8 mouse cellular contexts compared by ENCODE assay signal in the genomic region with DNA sequence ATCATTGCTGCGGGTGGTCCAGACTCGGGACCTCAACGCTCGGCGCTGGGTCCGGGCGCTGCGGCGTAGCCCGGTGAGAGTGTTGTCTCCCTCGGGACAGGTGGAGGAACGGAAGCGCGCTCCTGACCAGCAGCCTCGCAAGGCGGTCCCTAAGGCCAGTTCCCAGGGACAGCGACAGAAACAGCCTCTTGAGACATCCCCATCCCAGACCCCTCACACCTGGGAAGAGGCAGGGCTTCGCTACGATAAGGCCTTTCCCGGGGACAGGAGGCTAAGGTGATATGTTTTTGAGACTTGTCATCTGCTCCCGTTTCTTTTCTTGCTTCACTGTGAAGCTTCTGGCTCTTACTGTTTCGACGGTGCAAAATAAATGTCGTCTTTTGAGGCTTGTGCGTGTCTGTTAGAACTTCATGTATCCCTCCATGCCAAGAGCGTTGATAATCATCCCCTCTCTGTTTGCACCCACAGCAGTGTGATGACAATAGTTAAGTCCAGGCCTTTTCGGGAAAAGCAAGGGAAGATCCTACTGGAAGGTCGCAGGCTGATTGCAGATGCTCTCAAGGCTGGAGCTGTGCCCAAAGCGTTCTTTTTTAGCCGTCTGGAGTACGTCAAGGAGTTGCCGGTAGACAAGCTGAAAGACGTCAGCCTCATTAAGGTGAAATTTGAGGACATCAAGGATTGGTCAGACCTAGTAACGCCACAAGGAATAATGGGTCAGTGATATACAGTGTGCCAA. TPM values are rescaled to one million over a fixed set of nuclear protein-coding genes. Genes with fewer than 3 reads are reported as not detected.
A peak's percentile ranks its signal among the peaks of the same experiment; 100 is the strongest.
DNase-seq lines count a peak whose midpoint lies in the region; ATAC-seq and TF ChIP-seq lines count a peak whose summit lies in the region.
"Had no signal": no experiment of that assay in that cellular context is flagged by ENCODE, and none has a peak within 500 bp of the region (broad histone marks: within the 10 kb centered on the region; RNA-seq: fewer than 3 reads in every experiment).

No protein-coding gene starts in this region.

- no peak for TF ChIP-seq EP300 in lung, postnatal 0 days (IDR thresholded peaks at IDR 0.05)

- no peak for DNase-seq in lung, postnatal 0 days (ENCODE audit: low spot score)
- DNase-seq in lung, postnatal 25 days (ENCODE audit: low spot score) = no peak
- DNase-seq in embryonic facial prominence, embryonic 11.5 days (ENCODE audit: low spot score) = no peak
- DNase-seq in gastrocnemius, adult 8-10 months (ENCODE audit: low spot score in 2 of 2) = no peak
- DNase-seq in kidney, adult 11 months = no peak

- H3K4me1 ChIP-seq in lung, postnatal 0 days (ENCODE audit: insufficient read depth, low read depth, low read length) = no peaks in the 10 kb centered on the region
- no peaks in the 10 kb centered on the region for H3K4me1 ChIP-seq in embryonic facial prominence, embryonic 11.5 days (ENCODE audit: control insufficient read depth, insufficient read depth, low read length)
- no peaks in the 10 kb centered on the region for H3K4me1 ChIP-seq in intestine, postnatal 0 days (replicated peaks; ENCODE audit: control insufficient read depth, insufficient read depth, low read length)
- H3K4me1 ChIP-seq in neural tube, embryonic 15.5 days = peaks cover 40% of the 10 kb centered on the region

- H3K9me3 ChIP-seq in lung, postnatal 0 days (ENCODE audit: low read length) = no peaks in the 10 kb centered on the region
- H3K9me3 ChIP-seq in embryonic facial prominence, embryonic 11.5 days (replicated peaks; ENCODE audit: control insufficient read depth, low read length) = no peaks in the 10 kb centered on the region
- no peaks in the 10 kb centered on the region for H3K9me3 ChIP-seq in intestine, postnatal 0 days (ENCODE audit: control insufficient read depth)
- no peaks in the 10 kb centered on the region for H3K9me3 ChIP-seq in neural tube, embryonic 15.5 days (replicated peaks)

- H3K27ac ChIP-seq in lung, postnatal 0 days (ENCODE audit: low read length) = no peak overlapping the region
- 0 out of 2 replicates have a peak overlapping the region, but pooled peaks have one; percentile 47 for H3K27ac ChIP-seq in embryonic facial prominence, embryonic 11.5 days (replicated peaks; ENCODE audit: low read depth, low read length)
- peak overlapping the region; percentile 15; the same call in 1 of the 2 replicates for H3K27ac ChIP-seq in intestine, postnatal 0 days (ENCODE audit: low read depth, low read length)
- peak overlapping the region; percentile 90 for H3K27ac ChIP-seq in neural tube, embryonic 15.5 days (replicated peaks)

- peak overlapping the region; percentile 80 for H3K4me2 ChIP-seq in lung, postnatal 0 days (replicated peaks; ENCODE audit: low read depth, low read length)
- H3K4me2 ChIP-seq in embryonic facial prominence, embryonic 11.5 days (ENCODE audit: low read depth, low read length) = peak overlapping the region; percentile 87
- peak overlapping the region; percentile 78 for H3K4me2 ChIP-seq in intestine, postnatal 0 days (replicated peaks; ENCODE audit: low read depth)
- H3K4me2 ChIP-seq in neural tube, embryonic 15.5 days = peak overlapping the region; percentile 81

- TF ChIP-seq CTCF in lung, postnatal 0 days (IDR thresholded peaks at IDR 0.05) = no peak
- no peak for TF ChIP-seq CTCF in intestine, postnatal 0 days (IDR thresholded peaks at IDR 0.05; ENCODE audit: low read depth)

- 0 out of 2 replicates have a peak, but pooled peaks cover 9% of the 10 kb centered on the region for H3K36me3 ChIP-seq in lung, postnatal 0 days (ENCODE audit: insufficient read depth, low read length)
- H3K36me3 ChIP-seq in embryonic facial prominence, embryonic 11.5 days (replicated peaks; ENCODE audit: control insufficient read depth, insufficient read depth, low read depth, low read length) = no peaks in the 10 kb centered on the region
- H3K36me3 ChIP-seq in intestine, postnatal 0 days (ENCODE audit: control insufficient read depth, insufficient read depth) = peaks cover 23% of the 10 kb centered on the region
- H3K36me3 ChIP-seq in neural tube, embryonic 15.5 days = peaks cover 26% of the 10 kb centered on the region

- ATAC-seq in lung, postnatal 0 days = peak; percentile 46
- ATAC-seq in embryonic facial prominence, embryonic 11.5 days (replicated peaks; ENCODE audit: insufficient number of reproducible peaks, low FRiP score, low TSS enrichment, low read depth) = no peak; the same call in 1 of the 2 replicates
- ATAC-seq in intestine, postnatal 0 days = no peak; the same call in 1 of the 2 replicates
- peak; percentile 67 for ATAC-seq in neural tube, embryonic 15.5 days (ENCODE audit: low FRiP score)

- 2% methylated on average over 34 of the region's 34 CpGs for WGBS in lung, postnatal 0 days
- WGBS in embryonic facial prominence, embryonic 11.5 days = 2% methylated on average over 34 of the region's 34 CpGs
- WGBS in intestine, postnatal 0 days = 2% methylated on average over 34 of the region's 34 CpGs
- WGBS in neural tube, embryonic 15.5 days = 3% methylated on average over 34 of the region's 34 CpGs

- peak overlapping the region; percentile 65 for H3K9ac ChIP-seq in lung, postnatal 0 days (replicated peaks; ENCODE audit: low read depth)
- peak overlapping the region; percentile 78 for H3K9ac ChIP-seq in embryonic facial prominence, embryonic 11.5 days (replicated peaks; ENCODE audit: low read length)
- peak overlapping the region; percentile 79 for H3K9ac ChIP-seq in intestine, postnatal 0 days (ENCODE audit: low read depth, low read length)
- peak overlapping the region; percentile 90 for H3K9ac ChIP-seq in neural tube, embryonic 15.5 days (replicated peaks)

- no peaks in the 10 kb centered on the region for H3K27me3 ChIP-seq in lung, postnatal 0 days (replicated peaks; ENCODE audit: insufficient read depth, low read length)
- H3K27me3 ChIP-seq in embryonic facial prominence, embryonic 11.5 days (ENCODE audit: control insufficient read depth, insufficient read depth, low read length) = no peaks in the 10 kb centered on the region
- no peaks in the 10 kb centered on the region for H3K27me3 ChIP-seq in intestine, postnatal 0 days (replicated peaks; ENCODE audit: control insufficient read depth, insufficient read depth, low read length)
- H3K27me3 ChIP-seq in neural tube, embryonic 15.5 days (replicated peaks) = no peaks in the 10 kb centered on the region

- H3K4me3 ChIP-seq in lung, postnatal 0 days (ENCODE audit: low read depth, low read length) = peak overlapping the region; percentile 63
- peak overlapping the region; percentile 77 for H3K4me3 ChIP-seq in embryonic facial prominence, embryonic 11.5 days (ENCODE audit: low read depth, low read length)
- H3K4me3 ChIP-seq in intestine, postnatal 0 days (ENCODE audit: low read depth, low read length) = peak overlapping the region; percentile 94
- peak overlapping the region; percentile 95 for H3K4me3 ChIP-seq in neural tube, embryonic 15.5 days (replicated peaks)

RNA-seq across cellular contexts. Expression of gene Glod4, which starts 0.5 kb away (rescaled TPM):
- polyA plus RNA-seq in lung, postnatal 0 days (2015; fragmentation: Nextera tagmentation; extraction: Ambion mirVana) = 85.9 and 99.6 TPM in 2 replicates
- polyA plus RNA-seq in embryonic facial prominence, embryonic 11.5 days (2014; fragmentation: Nextera tagmentation; extraction: Ambion mirVana) = 152 and 158 TPM in 2 replicates
- polyA plus RNA-seq in intestine, postnatal 0 days (2015; fragmentation: Nextera tagmentation; extraction: Ambion mirVana) = 68.9 and 77.2 TPM in 2 replicates
- 112 and 123 TPM in 2 replicates for polyA plus RNA-seq in neural tube, embryonic 15.5 days (2015; fragmentation: Nextera tagmentation; extraction: Ambion mirVana)
- 10 to 100 TPM; 22.0 to 24.5 (median 22.7) TPM for total RNA-seq in gastrocnemius, adult 8-10 months (2022)

RNA-seq across cellular contexts. Expression of gene Mrm3, which starts 0.5 kb away (rescaled TPM):
- polyA plus RNA-seq in lung, postnatal 0 days (2015; fragmentation: Nextera tagmentation; extraction: Ambion mirVana) = 7.7 and 8.0 TPM in 2 replicates
- polyA plus RNA-seq in embryonic facial prominence, embryonic 11.5 days (2014; fragmentation: Nextera tagmentation; extraction: Ambion mirVana) = 22.4 and 25.1 TPM in 2 replicates
- 8.4 and 8.9 TPM in 2 replicates for polyA plus RNA-seq in intestine, postnatal 0 days (2015; fragmentation: Nextera tagmentation; extraction: Ambion mirVana)
- polyA plus RNA-seq in neural tube, embryonic 15.5 days (2015; fragmentation: Nextera tagmentation; extraction: Ambion mirVana) = 27.3 and 28.1 TPM in 2 replicates
- 10 to 100 TPM; 12.8 to 14.7 (median 13.1) TPM for total RNA-seq in gastrocnemius, adult 8-10 months (2022)

RNA-seq across cellular contexts. Expression of gene Gemin4, which starts 26.5 kb away (rescaled TPM):
- polyA plus RNA-seq in lung, postnatal 0 days (2015; fragmentation: Nextera tagmentation; extraction: Ambion mirVana) = 8.8 and 13.8 TPM in 2 replicates
- polyA plus RNA-seq in embryonic facial prominence, embryonic 11.5 days (2014; fragmentation: Nextera tagmentation; extraction: Ambion mirVana) = 54.7 and 55.6 TPM in 2 replicates
- 5.7 and 7.5 TPM in 2 replicates for polyA plus RNA-seq in intestine, postnatal 0 days (2015; fragmentation: Nextera tagmentation; extraction: Ambion mirVana)
- polyA plus RNA-seq in neural tube, embryonic 15.5 days (2015; fragmentation: Nextera tagmentation; extraction: Ambion mirVana) = 13.8 and 20.1 TPM in 2 replicates
- 1 to 10 TPM; 2.0 to 4.3 (median 3.6) TPM for total RNA-seq in gastrocnemius, adult 8-10 months (2022)

RNA-seq across cellular contexts. Expression of gene Dbil5, which starts 26.6 kb away (rescaled TPM):
- 0.77 and 0.87 TPM in 2 replicates for polyA plus RNA-seq in lung, postnatal 0 days (2015; fragmentation: Nextera tagmentation; extraction: Ambion mirVana)
- polyA plus RNA-seq in embryonic facial prominence, embryonic 11.5 days (2014; fragmentation: Nextera tagmentation; extraction: Ambion mirVana) = 0.39 and 1.2 TPM in 2 replicates
- 0.65 and 0.86 TPM in 2 replicates for polyA plus RNA-seq in intestine, postnatal 0 days (2015; fragmentation: Nextera tagmentation; extraction: Ambion mirVana)
- polyA plus RNA-seq in neural tube, embryonic 15.5 days (2015; fragmentation: Nextera tagmentation; extraction: Ambion mirVana) = 0.38 and 0.79 TPM in 2 replicates
- not detected for total RNA-seq in gastrocnemius, adult 8-10 months (2022)
- total RNA-seq: common myeloid progenitor, adult 5-6 weeks had no signal

Comparison
In these comparisons a context has a peak if more than half of its experiments do, and no peak if none do; other contexts are left out.
1. ATAC-seq: peak in lung, postnatal 0 days (single experiment) and neural tube, embryonic 15.5 days (single experiment); none in embryonic facial prominence, embryonic 11.5 days (single experiment) and intestine, postnatal 0 days (single experiment).
2. Peak in every context shown above with its lines, with median percentiles within 50 percentile points of each other: H3K4me2 ChIP-seq, H3K4me3 ChIP-seq and H3K9ac ChIP-seq.